Mouse (Mus musculus) lung, adult 10 weeks (tissue): ENCODE data around the gene Hmga2. TPM values are rescaled to one million over a fixed set of nuclear protein-coding genes. Genes with fewer than 3 reads are reported as not detected.

Source experiments
- polyA plus RNA-seq: library from polyadenylated mRNA; stranded (reverse); fragments of 350-450 nt; fragmentation: Illumina TruSeq; extraction: RNeasy Lipid Tissue Mini Kit (QIAGEN cat#74804); gene quantifications from one replicate; pipeline ENCODE4 v1.2.3, GENCODE M21; 2014; ENCODE audit warnings: low read depth, low replicate concordance; ENCODE audit not compliant: insufficient read depth

Gene Hmga2
- polyA plus RNA-seq, result 0.06 TPM

GRCm38 (mm10) chr10:120475601-120476515 is at the start of gene Hmga2:
TSS of gene Hmga2 (minus strand) at chr10:120476469.

Other genes with a start within 250 kb of the Hmga2 start
- gene Llph, start 249.4 kb downstream of the Hmga2 start, polyA plus RNA-seq, result 45.6 TPM